Mouse (Mus musculus) heart, adult 10 weeks (tissue): ENCODE data around the gene Pomgnt2. TPM values are rescaled to one million over a fixed set of nuclear protein-coding genes. Genes with fewer than 3 reads are reported as not detected.

Source experiments
- polyA plus RNA-seq: library from polyadenylated mRNA; stranded (reverse); fragments of 350-450 nt; fragmentation: Illumina TruSeq; extraction: RNeasy Lipid Tissue Mini Kit (QIAGEN cat#74804); gene quantifications from one replicate; pipeline ENCODE4 v1.2.3, GENCODE M21; 2014; ENCODE audit warnings: low read depth, low replicate concordance

Gene Pomgnt2
- polyA plus RNA-seq, result 14.0 TPM

DNA sequence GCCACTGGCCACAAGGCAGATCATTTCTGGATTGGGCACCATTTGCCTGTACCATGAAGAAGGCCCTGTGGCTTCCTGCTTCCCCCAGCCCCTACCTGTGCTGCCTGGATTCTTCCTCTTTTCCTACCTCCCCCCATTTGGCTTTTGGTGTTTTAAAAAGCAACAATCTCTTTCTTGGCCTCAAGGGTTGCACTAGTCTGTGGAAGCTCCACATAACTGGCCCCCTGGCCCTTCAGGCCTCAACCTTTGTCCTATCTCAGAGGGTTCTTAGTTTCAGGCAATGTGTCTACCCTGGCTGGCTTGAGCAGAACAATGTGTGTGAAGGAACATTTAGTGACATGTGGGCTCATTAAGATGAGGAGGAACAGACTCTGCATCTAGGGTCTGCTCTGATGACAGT, at the start of gene Pomgnt2:
TSS of gene Pomgnt2 (minus strand) at position 101 of the 400 bp plus-strand sequence.

DNA sequence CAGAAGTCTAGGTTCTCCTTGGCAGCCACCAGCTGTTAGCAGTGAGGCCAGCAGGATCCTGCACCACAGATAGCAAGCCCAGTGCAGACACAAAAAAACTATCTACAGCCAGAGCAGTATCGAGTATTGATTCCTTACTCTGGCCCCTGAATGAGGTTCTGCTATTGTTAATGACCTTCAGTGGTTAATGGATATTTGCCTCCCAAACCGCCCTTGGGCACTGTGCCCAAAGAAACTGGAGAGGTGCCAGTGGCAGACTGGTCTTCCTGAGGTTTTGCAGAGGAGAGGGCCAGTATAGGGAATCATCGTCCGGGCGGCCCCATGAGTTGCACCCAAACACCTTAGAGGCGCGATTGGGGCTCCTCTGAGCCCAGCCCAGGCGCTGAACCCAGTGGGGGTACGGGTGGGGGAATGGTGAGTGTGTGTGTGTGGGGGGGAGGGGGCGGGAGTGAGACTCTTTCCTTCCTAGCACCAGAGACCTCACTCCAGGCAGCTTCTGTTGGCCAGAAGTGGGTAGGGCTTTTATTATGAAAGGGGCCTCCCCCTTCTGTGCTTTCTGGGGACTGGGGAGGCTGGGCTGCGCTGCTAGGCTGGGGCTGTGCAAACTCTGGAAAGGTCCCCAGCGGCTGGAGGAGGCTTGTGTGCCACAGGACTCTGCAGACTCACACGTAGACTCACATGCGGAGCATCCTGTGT, 46.3 kb downstream of the Pomgnt2 start, which contains the start of gene Fam198a:
TSS of gene Fam198a (plus strand) at position 571 of the 696 bp plus-strand sequence.

Other genes with a start within 250 kb of the Pomgnt2 start
- gene Zfp651, start 237.8 kb downstream of the Pomgnt2 start, polyA plus RNA-seq, result 83.0 TPM
- 19.7 TPM for gene Klhl40, start 219.5 kb downstream of the Pomgnt2 start, polyA plus RNA-seq
- gene Hhatl, start 204.6 kb downstream of the Pomgnt2 start, polyA plus RNA-seq, result 107 TPM
- gene Ccdc13, start 157.6 kb downstream of the Pomgnt2 start, polyA plus RNA-seq, result not detected
- 215 TPM for gene Higd1a, start 138.7 kb downstream of the Pomgnt2 start, polyA plus RNA-seq
- gene Ackr2, start 98.8 kb downstream of the Pomgnt2 start, polyA plus RNA-seq, result 1.5 TPM
- gene Cyp8b1, start 80.8 kb downstream of the Pomgnt2 start, polyA plus RNA-seq, result not detected
- 0.97 TPM for gene Fam198a, start 46.1 kb downstream of the Pomgnt2 start, polyA plus RNA-seq
- 82.2 TPM for gene Snrk, start 120.2 kb upstream of the Pomgnt2 start, polyA plus RNA-seq